Mouse (Mus musculus) c-Kit-positive CD71-positive TER-119-negative erythroid progenitor cells, embryonic 14.5 days (primary cell): ENCODE measurements around the gene Ankrd52.
A peak's percentile ranks its signal among the peaks of the same experiment; 100 is the strongest.

ENCODE experiments used
- DNase-seq: peaks from one replicate; pipeline ENCODE4 v3.0.0-alpha.2; 2013; ENCODE audit warnings: low read depth

Gene Ankrd52

DNA sequence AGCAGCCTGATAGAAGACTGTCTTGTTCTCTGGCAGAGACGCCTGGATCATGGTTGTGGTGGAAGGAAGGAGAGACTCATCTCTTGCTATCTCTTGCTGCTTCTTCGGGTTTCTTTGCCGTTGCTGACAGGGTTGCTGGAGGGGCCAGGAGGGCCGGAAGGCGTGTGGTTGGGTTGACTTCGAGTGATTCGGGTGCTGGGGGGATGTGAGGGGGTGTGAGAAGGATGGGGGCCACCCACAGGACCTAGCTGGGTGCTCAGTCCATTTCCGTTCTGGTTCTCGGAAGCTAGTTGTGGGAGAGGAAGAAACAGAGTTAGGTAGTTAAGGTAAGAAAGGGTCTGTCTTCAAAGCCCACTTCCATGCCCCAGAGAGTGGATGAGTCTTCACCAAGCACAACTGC, 24.7 kb downstream of the Ankrd52 start:
- DNase-seq, result no peak

DNA sequence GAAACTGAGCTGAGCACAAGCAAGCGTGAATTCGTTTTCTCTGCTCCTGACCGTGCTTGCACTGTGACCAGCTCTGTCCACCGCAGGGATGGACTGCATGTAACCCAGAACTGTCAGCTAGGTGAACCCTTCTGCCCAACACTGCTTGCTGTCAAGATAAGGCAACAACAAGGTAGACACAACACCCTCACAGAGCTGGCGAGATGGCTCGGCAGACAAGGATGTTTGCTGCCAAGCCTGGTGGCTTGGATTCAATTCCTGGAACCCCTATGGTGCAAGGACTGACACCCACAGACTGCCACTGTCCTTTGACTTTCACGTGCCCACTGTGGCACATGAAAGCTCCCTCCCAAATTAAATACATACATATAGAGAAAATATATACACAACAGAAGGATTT, 27.0 kb downstream of the Ankrd52 start:
- DNase-seq, result no peak

DNA sequence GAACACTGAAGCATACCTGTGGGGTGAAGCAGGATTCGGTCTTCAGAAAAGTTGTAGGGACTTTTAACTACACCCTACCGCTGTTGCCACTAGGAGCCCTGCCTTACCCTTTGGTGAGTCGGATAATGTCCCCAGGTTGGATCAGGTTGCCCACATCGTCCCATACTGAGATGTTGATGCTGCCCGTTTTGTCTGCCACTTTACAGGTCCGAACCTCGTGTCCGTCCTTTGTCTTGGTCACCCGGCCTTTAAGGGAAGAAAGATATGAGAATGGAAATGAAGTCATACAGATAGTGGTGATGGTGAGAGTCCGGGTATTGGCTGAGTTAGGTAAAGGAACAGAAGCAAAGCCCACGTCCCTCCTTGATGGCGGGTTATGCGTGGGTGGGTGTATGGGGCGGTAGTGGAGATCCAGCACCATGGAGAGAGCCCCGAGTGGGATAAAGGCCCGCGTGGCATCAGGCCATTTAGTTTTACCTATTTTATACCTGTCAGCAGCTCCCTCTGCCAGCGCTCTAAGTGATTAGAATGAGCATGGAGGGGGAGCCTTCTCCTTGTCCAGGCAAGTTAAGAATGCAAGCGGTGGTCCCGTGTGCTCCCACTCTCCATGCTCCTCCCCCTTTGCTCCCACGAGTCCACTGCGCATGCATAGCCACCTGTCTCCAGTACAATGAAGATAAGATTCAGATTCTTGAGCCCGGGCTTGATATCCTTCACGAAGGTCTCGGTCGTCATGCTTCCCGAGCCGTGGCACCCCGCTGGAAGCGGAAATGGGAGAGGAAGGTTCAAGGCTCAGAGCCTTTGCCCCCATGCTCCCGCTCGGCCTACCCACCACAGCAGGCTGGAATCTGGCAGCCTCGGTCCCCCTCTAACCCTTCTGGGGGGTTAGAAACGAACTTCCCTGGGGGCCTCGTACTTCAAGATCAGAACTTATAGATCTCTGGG, 31.9 kb downstream of the Ankrd52 start:
- DNase-seq, result peak; percentile 32

DNA sequence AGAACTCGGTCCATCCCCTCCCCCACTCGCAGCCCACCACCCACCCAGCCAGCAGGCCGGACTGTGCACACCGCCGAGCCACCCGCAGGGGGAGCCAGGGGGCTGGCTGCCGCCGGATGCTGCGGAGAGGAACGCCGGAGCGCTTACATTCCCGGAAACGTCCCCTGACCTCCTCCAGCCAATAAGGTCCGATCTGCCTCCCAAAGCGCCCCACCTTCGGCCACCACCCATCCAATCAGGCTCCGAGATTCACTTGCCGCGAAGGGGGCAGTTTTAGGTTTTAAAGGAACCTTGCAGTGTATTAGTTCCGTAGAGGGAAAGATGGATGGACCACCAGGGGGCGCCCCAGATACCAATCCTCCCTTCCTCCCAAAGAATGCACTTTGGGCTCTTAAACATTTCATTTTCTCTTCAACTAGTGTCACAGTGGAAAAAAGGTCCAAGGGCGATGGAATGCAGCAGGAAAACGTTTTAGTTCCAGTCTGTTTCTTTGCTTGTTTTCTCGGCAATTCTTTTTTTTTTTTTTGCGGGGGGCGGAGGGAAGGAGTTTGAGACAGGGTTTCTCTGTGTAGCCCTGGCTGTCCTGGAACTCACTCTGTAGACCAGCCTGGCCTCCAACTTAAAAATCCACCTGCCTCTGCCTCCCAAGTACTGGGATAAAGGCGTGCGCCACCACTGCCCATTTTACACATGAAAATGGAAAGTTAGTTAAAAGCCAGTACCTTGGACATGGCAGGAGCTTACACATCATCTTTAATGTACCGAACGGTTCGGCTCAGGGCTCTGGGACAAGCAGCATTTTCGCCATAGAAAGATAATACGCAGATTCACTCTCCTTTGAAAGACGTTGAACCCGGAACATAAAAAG, 33.0 kb downstream of the Ankrd52 start:
- peak; percentile 98 for DNase-seq

DNA sequence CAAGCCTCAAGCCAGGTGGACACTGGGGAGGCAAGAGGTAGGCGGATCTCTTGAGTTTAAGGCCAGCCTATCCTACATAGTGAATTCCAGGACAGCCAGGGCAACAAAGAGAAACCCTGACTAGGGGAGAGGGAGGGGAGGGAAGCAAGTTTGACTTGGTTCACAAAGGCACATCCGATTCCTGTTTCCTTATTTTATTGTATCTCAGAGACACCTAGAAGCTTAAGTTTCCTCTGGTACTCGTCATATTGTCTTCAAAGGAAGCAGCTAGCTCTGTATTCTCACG, 33.6 kb downstream of the Ankrd52 start:
- DNase-seq, result no peak

DNA sequence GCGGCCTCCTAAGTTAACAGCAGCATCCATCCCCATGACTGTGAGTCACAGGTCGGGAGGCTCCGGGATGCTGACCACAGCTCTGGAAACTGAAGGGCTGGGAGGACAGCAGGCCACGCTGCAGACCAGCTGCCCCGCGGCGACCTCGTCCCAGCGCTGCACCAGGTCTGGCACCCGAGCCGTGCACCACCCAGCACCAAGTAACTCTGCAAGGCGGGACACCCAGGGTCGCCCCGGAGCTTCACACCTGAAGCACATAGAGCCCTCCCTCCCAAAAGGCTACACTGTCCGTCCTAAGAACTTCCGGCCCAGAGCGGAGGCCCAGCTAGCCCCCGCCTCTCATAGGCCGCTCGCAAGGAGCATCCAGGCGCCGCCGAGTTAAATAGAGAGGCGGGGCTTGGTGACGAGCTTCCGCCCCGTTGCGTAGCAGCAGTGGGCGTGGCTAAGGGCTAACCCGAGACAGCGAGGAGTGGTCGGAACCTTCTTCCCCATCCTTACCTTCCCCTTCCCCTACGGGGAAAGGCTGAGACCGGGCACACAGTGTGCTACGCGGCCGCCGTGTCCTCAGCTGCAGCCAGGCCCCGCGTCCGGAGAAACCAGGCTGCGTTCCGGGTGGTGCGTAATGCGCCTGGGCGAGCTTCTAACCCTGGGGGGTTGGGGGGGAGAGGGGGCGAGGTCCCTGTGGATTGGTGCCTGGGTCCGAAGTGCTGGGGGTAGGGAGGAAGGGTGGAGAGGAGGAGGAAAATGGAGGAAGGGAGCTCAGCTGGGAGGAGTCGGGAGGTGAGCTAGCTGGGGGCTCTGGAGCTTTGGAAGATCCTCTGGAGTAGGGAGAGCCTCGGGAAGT, 34.5 kb downstream of the Ankrd52 start, which contains the start of the genes Nabp2 and Rnf41:
Gene Nabp2, minus strand, starts transcription at position 282 of the 844 bp plus-strand sequence.
Gene Rnf41, plus strand, starts transcription at position 447 of the 844 bp plus-strand sequence.
- DNase-seq, result peak; percentile 92

DNA sequence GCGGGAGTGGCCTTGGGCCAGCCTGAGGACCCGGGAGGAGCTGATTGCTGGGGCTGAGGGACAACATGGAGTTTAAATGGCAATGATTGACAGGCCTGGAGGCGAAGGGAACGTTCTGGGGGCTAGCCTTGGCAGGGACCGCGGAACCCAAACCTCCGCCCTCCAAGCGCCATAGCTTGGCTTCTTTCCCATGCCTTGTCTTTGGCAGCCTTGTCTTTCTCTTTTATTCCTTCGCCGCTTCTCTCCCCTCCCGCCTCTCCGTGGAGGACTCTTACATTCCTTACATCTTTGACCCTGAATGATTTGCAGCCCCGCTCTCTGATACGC, 35.1 kb downstream of the Ankrd52 start:
- no peak for DNase-seq

DNA sequence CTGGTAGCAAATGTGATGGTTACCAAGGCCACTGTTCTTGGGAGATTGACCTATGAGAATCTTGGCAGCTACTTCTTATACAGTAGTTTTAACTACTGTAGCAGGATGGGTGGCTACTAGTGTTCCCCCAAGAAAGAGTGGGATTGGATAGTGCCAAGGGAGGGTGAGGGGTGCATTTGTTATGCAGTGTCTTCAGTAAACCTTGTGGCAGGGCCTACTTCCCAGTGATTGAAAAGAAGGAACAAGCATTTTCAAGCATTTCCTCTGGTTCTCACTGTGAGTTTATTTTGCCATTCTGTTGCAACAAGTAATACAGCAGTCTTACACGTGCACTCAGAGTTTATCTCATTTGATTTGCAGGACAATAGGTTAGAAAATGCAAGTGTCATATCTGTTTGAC, 35.6 kb downstream of the Ankrd52 start:
- DNase-seq, result no peak

DNA sequence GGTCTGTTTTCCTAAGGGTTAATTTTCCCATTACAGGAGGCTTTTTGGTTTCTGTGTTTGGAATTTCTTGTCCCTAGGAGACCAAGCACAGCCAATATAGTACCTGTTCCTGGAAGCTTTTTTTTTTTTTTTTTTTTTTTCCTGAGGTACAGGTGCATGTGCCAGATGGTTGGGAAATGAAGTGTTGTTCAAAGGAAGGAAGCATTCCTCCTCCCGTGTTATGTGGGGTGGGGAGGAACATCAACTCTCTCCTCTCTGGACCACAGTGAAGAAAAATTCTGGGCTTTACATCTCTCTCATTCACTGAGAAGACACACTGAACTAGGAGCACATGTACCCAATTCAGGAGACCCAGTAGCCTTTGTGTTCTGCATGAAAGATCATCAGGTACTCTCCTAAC, 36.2 kb downstream of the Ankrd52 start:
- DNase-seq, result no peak

DNA sequence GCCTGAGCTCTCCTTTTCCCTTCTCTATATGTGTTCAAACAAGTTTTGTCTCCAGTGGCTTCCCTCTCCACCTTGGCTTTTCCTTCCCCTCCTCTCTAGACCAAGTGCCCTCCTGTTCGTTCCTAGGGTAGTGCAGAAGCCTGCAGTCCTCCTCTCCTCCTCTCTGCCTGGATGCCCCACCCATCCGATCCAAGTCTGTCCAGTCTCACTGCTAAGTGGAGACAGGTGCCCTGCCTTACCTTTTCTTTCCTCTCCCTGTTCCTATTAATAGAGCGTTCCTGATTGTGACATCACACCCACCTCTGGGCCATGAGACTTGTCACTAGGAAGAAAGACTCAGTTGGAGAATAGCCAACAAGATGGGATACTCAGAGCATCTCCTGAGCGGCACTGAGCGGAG, 37.9 kb downstream of the Ankrd52 start:
- no peak for DNase-seq

DNA sequence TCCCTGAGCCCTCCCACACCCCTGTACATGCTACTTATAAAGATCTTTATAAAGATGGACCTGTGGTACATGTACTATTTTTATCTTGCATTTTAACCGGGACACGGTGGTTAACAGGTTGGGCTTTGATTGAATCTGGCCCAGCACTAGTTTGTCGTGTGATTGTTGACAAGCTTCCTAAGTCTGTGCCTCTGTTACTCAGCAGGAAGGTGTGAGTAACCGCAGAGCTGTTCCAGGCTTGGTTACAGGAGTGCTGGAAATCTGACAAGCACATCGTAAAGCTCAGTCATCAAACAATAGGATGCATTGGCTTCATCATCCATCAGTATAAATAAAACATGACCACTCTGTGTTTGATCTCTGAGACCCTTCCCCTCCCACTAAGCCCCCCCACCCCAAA, 45.5 kb downstream of the Ankrd52 start:
- no peak for DNase-seq

DNA sequence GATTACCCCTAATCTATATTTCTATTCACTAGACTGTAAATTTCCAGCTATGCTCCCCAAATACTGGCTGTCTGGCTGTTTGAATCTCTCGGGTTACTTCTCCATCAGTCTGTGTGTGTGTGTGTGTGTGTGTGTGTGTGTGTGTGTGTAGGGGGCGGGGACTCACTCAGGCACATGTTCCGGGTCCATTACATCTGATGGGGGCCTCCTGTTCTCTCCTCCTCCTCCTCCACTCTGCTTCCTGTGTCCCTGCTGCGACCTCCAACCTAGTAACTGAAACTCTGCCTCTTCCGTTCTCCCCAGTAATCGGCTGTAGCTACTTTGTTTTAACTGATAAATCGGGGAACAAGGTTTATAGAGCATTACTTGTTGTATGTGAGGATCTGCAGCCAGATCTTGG, 47.7 kb downstream of the Ankrd52 start:
- no peak for DNase-seq

DNA sequence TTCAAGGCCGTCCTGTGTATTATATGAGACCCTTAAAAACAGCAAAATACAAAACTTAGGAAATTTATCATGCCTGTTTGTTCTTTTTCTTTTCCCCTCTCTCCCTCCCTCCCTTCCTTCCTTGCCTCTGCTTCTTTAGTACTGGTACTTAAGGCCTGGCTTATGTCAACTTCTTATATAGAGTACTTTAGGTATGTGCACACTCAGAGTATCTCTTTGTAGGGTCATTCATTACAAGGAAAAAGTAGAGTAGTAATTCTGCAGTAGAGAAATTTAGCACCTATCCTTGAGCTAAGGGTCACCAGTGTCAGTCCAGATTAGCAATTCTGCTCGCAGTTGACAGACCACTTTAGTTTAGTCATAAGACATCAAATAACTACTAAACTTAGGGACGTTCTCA, 48.3 kb downstream of the Ankrd52 start:
- DNase-seq, result no peak

DNA sequence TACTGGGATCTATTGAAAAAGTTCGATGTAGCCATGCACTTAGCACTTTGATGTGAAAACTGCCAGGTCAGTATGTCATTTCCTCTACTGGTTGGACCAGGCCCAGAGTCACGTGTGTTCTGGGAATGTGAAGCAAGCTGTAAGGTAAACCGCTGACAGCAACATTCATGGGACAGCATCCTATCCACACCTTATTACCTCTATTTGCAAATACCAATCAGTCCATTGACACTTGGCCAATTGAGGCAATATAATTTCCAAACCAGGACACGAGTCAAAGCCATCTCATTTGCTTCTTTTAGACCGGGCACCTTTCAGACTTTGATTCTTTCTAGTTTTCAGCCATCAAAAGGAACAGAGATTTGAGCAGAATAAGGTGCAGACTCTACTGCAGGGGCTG, 52.1 kb downstream of the Ankrd52 start:
- DNase-seq, result no peak

DNA sequence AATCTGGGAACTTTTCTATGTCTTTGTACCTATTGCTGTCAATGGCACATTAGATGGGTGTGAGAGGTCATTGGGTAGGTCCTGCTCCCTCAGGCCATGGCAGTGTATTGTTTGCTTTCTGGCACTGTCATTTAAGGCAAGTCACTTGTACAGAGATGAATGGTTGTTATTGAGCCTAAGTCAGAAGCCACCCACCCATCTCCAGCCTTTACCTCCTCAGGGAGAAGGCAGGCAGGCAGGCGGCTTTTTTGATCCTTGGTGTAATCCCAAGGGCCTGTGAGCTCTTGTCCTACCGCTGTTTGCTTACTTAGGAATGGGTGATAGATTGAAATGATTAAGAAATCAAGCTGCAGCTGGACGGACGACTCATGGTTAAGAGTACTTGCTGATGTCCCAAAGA, 52.5 kb downstream of the Ankrd52 start:
- DNase-seq, result no peak

DNA sequence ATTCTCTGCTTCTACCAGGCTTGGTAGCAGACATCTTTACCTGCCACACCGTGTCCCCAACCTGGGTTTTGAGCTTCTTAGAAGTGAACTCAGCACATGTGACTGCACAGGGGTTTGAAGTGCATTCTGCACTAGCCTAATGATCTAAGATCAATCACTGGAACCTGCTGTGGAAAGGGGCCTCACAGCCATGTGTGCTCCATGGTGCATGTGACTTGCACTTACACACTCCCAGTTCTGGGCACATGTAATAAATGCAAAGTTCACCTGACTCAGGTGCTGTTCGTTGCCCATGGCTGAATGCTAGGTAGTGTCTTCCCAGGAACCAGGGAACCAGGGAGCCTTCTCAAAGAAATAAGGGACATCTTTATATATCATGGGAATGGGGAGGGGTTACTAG, 56.5 kb downstream of the Ankrd52 start:
- no peak for DNase-seq

DNA sequence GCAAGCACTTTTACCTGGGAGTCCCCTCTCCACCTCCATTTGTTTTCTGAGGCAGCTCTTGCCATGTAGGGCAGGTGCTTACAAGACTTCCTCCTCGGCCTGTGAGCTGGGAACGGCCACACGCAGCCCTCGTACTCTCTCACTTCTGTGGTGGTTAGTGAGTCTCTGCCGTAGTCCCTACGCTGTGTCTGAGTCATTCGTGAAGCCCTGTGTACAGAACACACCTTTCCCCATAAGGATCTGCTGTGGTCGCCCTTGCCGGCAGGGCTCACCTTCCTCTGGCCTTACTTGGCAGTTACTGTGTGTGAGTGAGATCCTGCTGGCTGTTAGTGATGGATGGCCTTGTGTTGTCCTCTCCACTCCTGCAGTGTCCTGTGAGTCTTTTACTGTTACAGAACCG, 57.8 kb downstream of the Ankrd52 start:
- DNase-seq, result no peak

DNA sequence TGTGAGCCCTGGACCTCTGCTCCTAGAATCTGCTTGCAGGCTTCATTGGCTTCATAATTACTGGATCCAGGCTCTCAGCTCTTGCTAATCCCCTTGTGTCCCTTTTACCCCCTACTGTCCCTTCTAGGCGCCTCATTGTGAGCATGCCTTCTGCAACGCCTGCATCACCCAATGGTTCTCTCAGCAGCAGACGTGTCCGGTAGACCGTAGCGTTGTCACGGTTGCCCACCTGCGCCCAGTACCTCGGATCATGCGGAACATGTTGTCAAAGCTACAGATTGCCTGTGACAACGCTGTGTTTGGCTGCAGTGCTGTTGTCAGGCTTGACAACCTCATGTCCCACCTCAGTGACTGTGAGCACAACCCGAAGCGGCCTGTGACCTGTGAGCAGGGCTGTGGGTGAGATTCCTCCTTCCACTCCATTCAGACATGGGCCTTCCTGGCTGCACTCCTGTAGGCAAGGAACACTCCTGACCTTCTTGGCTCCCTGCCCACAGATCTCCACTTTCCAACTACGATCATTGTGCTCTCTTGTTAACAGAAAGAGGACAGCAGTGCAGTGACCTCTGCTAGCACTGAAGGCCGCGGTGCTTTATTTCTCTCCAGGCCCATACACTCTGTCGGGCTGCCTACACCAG, 58.4 kb downstream of the Ankrd52 start:
- DNase-seq, result no peak

DNA sequence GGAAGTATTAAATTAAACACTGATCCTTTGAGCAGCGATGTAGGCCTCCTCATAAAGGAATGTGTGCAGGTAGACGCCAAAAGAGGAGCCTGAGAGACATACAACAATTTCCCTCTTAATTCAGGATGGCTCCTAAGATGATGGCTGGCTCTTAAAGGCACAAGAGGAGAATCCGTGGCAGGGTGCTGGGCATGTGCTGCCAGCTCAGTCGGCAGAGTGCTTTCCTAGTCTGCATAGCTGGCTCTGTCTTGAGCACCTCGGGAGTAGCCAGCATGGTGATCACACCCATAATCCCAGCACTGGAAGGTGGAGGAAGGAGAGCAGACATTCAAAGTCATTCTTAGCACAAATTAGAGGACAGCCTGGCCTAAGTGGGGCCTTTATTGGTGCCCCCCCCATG, 59.0 kb downstream of the Ankrd52 start:
- DNase-seq, result no peak

DNA sequence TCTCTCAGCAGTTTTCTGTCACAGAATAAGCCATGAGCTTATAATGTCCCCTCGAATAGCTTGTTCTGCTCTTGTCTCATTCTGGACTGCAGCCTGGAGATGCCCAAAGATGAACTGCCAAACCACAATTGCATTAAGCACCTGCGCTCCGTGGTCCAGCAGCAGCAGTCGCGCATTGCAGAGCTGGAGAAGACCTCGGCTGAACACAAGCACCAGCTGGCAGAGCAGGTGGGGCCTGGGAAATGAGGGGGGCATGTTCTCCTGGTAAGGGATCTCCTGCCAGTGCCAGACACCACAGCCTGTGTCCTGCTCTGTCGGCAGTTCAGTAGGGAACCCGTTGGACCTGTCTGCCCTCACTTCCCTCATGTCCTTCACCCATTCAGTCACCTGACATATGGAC, 59.5 kb downstream of the Ankrd52 start:
- no peak for DNase-seq

DNA sequence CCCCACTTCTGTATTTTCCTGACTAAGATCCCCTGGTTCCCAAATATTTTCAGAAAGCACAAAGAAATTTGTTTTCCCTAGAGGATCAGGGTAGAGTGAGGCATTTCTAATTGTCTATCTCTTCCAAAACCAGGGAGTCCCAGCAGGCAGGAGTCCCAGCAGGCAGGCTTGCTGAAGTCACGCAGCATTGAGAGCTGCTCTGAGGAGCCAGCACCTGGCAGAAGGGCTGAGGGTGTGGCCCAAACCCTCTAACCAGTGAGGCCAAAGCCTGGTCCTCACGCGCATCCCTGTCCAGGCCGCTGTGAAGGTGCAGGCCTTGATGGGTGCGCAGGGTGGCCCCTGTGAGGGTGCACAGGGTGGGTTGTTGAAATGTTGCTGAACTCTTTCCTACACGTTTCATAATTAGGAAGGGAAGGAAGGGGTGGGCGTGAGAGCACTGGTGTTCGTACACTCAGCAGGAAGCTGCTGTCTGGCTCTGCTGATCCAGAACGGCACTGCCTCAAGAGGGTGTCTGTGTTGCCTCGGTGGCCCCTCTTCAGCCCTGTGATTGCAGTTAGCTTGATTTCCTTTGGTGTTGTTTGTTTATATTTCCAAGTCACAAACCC, 61.9 kb downstream of the Ankrd52 start:
- no peak for DNase-seq

DNA sequence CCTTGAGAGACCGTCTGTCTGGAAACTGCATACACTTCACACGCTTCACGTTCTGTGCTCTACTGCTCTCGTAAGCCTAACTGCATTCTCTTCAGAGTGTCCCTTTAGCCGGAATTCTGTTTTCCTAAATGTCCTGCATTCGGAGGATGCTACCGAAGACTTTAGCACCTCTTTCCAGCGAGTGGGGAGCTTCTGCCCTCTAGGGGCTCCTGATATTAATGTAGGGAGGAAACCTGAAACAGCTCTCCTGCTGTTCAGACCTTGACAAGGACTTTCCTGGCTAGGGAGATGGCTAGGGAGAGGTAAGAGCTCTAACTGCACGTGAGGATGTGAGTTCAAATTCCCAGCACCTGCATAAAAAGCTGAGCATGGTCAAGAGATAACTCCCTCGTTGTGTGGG, 63.5 kb downstream of the Ankrd52 start:
- DNase-seq, result no peak
